Mouse (Mus musculus) cerebellum, adult 9-11 months (tissue): ENCODE data around the gene Tspan9.

Source experiments
- DNase-seq: peaks from one replicate; pipeline ENCODE4 v3.0.0; 2022

Gene Tspan9

GRCm38 (mm10) chr6:128143390-128144020 is at the start of gene Tspan9:
Tspan9 (minus strand) TSS chr6:128143594.
- peak; percentile 73 for DNase-seq

GRCm38 (mm10) chr6:128183521-128183920 is 40.1 kb upstream of the Tspan9 start:
- no peak for DNase-seq

DNA sequence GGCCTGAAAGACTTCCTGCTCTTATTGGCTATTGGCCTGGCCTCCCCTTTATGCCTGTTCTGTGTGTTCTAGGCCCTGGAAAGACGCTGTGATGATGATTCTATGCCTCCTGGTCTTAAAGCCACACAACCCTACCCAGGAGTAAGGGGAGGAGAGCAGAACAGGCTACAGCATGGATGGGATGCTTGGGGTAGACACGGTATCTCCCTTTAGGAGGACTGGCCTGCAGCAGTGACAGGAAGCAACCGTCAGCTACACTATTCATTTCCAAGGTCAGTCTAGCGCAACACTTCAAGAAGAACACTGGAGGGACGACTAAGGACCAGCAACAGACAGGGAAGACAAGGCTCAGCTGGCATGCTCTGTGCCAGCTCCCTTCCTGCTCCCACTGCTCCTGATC is 37.8 kb upstream of the Tspan9 start:
- DNase-seq: no peak

DNA sequence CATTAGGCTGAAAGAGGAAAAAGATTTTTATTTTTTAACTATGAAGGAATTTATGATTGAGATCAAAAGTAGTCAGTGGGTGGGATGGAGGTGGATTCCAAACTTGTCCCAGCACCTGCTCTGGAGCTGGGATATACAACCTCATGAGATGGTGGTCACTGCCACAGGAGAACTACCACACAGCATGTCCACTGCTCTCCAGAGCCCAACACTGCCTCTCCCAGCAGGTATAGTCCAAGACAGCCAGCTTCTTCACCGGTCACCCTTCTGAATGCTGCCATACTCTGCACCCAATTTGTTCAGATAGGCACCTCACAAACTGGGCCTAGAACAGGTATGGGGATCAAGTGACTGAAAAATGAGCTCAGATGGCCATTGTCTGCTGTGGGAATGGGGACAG is 36.3 kb upstream of the Tspan9 start:
- no peak for DNase-seq

DNA sequence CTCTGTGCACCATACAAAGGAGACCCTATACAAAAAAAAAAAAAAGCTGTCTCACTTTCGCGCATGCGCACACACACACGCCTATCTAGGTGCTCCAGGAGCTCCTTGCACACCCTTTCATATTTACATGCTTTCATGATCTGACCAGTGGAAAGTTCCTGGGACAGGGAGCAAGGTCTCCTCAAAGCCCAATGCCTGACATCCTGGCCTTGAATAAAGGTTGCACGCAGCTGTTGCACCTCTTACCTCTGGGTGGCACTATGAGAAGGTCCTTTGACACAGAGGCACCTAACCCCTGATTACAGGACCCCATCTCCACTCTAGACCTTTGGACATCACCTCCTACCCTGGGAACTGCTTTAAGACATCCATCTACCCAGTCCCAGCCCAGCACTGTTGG is 35.9 kb upstream of the Tspan9 start:
- no peak for DNase-seq

- no peak for DNase-seq
Measured at GRCm38 (mm10) chr6:128178681-128179080, 35.3 kb upstream of the Tspan9 start.

DNA sequence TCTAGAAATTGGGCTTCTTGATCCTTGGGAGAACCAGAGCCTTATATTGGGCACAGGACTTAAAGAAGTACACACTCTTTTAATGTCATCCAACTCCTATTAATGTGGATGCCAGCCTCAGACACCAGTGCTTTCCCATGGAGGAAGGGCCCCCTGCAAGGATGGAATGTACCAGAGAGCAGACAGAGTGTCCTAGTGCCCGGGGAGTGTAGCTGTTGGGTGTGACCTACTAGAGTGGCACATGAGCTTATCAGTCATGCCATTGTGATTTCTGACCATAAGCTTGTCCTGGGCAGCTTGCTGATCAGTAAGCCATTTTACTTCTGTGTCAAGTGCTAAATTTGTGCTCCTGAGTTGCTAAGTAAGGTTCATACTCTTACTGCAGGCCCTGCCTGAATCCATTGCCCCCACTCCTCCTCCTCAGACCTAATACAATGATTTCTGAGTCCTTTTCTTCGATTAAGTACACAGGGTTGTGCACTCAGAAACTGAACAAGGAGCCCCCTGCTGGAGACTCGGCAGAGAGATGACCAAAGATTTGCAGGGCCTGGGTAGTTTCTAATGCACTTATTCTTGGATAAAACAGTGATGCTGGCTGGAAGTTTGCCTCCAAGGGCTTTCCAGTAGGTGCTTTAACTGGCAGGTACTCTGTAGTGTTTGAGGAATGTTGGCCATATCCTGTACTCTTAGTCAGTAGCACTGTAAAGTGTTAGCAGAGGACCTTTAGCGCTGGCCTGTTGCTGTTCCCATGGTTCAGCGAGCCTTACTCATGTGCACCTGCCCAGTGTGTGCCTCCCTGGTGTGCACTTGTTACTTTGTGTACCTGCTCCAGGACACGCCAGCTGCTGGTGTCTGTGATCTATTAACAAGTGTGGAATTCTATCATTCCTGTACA is 25.6 kb upstream of the Tspan9 start:
- no peak for DNase-seq

DNA sequence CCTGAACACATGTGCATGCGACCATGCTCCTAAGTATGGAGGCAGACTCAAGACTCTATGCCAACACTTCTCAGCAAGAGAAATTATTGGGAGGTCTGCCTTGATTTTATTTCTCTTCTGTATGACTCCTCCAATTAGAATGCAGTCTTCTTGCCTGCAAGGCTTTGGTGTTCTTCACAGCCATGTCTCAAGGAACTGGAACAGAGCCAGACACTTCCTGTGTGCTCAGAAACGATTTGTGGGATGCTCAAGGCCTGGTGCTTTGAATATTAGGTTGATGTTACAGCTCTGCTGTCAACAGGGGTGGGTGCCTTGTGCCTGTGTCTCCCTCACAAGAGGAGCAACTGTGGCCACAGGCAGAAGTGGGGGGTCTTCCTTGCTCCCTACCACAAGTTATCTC is 22.2 kb upstream of the Tspan9 start:
- no peak for DNase-seq

DNA sequence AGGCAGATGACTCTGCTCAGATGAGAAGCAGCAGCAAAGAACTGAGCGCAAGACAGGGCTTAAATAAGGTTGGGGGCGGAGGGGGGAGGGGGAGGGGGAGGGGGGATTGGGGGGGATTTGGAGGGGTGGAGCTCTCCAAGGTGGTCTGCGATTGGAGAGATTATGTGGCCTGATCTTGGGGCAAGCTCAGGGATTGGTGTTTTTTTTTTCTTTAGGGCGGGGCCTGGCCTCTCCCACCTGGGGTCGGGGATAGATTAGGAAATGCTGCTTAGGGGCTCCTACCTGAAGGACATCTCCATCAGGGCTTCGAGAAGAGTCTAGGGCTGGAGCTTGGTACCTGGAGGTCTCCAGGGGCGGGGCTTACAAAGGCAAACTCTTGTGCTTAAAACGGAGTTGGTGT is 21.2 kb upstream of the Tspan9 start:
- DNase-seq: no peak

DNA sequence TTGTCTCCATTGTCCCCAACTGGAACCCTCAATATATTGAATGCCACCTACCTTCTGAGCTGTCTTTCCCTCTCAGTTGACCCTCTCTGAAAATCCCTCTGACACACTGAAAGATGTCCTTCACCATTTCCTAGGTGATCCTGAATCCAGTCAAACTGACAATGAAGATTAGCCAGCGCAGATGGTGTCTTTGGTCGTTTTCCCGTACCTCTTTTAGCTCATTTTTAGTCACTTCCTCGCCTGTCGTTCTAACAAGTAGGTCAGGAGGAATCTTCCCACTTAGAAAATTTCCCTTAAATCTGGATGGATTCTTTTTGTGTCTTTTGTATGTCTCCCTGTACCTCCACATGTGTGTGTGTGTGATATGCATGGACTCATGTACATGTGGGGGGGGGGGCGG is 15.7 kb upstream of the Tspan9 start:
- peak; percentile 44 for DNase-seq

- no peak for DNase-seq
Measured at GRCm38 (mm10) chr6:128158031-128158430, 14.6 kb upstream of the Tspan9 start.

DNA sequence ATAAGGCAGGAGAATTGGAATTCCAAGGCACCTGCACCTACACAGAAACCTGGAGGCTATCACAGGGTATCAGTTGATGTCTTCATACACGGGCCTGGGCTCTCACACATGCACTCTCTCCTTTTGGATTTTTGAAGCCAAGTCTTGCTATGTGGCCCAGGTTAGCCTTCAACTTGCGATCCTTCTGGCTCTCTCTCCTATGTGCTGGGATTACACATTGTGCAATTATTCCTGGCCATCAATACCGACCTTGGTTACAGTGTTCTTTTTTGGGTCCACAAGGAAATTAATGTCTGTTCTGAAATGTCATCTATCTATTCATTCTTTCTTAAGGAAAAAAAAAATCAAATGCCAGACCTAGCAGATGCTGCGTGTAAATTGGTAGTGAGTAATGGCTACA is 13.1 kb upstream of the Tspan9 start:
- no peak for DNase-seq

DNA sequence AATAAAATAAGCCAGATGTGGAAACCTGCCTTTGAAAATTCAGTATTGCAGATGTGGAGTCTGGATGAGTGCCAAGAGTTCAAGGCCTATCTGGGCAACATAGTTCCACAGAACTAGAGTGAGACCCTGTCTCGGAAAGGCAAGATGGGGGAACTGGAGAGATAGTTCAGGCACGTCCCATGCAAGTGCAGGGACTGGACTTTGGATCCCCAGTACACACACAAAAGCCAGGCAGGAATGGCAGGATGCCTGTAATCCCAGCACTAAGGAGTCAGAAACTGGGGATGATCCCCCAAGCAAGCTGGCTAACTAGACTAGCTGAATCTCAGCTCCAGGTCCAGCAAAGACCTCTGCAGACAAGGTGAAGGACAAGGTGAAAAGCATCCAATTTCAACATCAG is 12.5 kb upstream of the Tspan9 start:
- DNase-seq: no peak

GRCm38 (mm10) chr6:128145765-128146164 is 2.4 kb upstream of the Tspan9 start:
- DNase-seq: peak; percentile 51

DNA sequence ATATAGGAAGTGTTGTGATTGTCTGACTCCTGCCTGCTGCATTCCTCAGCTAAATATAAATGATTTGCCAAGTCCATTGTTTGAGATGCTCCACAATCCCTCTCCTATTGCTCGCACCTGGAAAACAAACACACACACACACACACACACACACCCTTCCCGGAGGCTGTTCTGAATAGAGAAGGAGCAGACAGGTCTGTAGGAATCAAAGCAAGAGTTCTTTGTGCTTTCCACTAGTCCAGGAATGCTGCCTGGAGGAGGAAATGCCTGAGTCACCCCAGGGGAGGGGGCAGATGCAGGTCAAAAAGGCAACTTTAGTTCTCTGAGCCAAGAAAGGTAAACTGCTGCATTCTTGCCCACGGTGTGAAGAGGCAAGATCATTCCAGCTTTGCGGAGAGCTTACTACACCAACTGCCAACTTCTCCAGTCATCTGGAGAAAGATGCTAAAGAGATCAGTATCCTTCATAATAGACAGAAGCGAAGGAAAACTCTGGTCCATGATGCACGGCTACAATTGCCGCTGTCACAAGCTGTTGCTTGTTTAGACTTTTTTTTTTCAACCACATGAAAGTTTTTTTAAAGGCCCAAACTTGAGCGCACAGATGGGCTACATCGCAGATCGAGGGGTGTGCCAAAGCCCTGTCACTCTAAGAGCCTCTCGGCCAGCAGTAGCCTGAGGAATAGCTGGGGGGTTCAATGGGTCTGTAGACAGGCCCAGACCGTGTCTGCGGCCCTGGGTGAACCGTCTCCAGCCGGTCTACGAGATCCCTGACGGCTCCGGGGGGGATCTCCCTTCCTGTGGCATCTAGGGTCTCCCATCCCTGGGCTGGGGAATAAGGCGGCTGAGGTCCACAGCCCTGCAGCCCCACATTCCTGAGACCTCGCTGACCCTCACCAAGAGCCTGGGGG is 770 bp downstream of the Tspan9 start:
- DNase-seq: peak; percentile 33

DNA sequence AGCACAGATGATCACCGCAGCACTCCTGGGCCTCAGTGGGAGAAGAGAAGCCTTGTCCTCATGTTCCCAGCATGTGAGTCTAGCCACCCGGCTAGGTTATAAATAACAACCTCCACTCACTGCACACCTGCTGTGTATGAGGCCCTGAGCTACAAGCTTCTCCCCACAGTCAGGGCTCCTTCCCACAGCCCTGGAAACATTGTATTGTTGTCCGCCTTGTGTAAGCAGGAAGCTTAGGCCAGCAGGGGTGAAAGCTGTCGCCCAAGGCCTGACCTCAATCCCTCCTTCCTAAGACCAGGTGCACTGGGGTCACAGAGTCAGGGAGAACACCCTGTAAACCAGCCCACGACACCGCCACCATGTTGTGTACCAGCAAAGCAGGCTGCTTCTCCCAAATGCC is 2.7 kb downstream of the Tspan9 start:
- DNase-seq: no peak

- DNase-seq: no peak
Measured at GRCm38 (mm10) chr6:128137855-128138254, 5.5 kb downstream of the Tspan9 start.

DNA sequence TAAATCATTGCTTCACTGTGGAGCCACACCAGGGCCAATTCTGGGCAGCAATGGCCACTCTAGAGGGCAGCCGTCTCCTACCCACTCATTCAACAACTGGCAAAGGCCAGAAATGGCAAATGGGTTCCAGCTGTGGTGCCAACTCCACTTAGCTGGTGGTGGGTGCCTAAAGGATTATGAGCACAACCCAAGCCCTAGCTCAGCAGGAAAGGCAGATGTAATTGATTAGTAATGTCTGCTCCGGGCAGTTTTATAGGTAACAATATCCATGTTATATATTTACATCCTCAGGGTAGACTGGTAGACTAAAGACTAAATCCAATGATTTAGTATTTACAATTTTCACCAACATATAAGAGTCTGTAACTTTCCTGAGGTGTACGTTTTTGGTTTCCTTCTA is 6.7 kb downstream of the Tspan9 start:
- no peak for DNase-seq

- DNase-seq: no peak
Measured at GRCm38 (mm10) chr6:128135459-128135858, 7.9 kb downstream of the Tspan9 start.

DNA sequence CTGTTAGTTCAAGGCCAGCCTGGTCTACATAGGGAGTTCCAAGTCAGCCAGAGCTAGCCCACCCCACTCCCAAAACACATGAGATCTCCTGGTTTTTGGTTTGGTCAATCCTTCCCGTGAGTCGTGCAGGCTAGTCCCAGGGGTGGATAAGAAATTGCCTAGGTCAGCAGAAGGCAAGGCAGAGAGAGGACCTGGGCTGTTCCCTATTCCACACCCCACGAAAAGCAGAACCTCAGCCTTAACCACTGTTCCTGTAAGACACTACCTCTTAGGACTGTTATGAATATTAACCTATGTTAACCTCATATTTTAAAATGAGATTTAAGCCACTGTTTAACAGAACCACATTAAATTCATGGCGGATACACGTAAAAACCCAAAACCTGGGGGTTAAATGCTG is 8.4 kb downstream of the Tspan9 start:
- no peak for DNase-seq

DNA sequence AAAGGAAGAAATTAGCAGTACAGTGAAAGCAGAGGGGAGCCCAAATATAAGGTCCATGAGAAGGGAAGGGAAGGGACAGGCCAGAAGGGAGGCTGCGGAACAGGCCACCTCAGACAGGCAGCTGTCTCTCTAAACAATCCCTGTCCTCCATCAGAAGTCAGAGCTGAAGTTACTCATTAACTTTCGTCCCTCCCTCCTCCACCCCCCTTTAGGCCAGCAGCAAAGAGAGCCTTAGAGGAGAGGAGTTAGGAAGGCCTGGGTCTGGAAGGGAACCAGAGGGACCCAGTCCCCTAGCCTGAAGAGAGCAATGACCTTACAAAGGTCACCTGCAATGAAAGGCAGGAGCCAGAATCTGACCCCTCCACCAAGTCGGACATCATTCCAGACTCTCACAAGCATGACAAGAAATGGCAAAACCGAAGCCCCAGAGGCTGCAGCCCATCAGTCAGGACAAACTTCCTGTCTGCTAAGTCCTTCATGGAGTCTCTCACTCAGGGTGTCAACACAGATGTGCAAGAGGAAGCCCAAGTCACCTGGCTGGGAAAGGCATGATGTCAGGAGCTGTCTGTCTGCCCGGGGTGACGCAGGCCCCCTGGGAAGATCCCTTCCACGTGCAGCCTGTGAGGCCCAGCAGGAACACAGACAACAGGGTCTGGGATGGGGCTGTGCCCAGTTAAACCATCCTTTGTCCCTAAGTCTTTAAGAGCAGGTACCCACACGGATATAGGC is 9.0 kb downstream of the Tspan9 start:
- no peak for DNase-seq

DNA sequence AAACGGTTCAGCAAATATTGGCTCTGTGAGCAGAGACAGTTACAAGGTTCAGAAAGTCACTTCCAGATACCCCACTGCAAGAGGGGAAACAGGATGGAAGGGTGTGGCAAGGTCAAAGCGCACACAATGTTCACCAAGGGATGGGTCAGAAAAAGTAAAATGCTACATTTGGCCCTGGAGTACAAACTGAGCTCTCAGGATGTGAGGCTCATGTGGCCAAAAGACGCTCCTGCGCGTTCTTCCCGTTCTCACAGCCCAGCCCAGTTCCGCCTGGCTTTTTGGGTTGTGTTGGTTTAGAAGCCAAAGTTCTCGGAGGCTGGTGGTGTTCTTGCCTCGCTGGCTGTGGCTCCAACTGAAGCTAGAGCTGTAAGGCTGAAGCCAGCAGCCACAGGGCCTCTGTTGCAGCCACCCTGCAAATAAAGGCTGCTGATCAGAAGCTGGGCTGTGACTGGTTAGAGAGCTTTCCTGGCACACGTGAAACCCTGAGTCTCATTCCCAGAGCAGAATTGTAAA is 9.7 kb downstream of the Tspan9 start:
- DNase-seq: no peak

GRCm38 (mm10) chr6:128132581-128132980 is 10.8 kb downstream of the Tspan9 start:
- no peak for DNase-seq
